Mouse (Mus musculus): ENCODE data around the gene Gm10666. TPM values are rescaled to one million over a fixed set of nuclear protein-coding genes. Genes with fewer than 3 reads are reported as not detected.
"Not testable (repeated sequence)": the region's sequence is repeated elsewhere in the genome, so short reads cannot be mapped to it uniquely, and the experiment has no call there.

Gm10666 gene
- not detected for total RNA-seq (2021)
- long read RNA-seq, experiment 1, result 0 reads
- long read RNA-seq, experiment 2, result 0 reads

GRCm38 (mm10) chr7:22134641-22135040 is at the start of gene Gm10666:
Gene Gm10666 (minus strand): TSS chr7:22134741.
- H3K4me3 ChIP-seq; H3K27ac ChIP-seq; DNase-seq (ENCODE audit: low spot score in 2 of 2): not testable (repeated sequence)

- H3K27ac ChIP-seq; H3K4me3 ChIP-seq; DNase-seq (ENCODE audit: low spot score in 2 of 2): not testable (repeated sequence)
Measured at GRCm38 (mm10) chr7:22163935-22164334, 29.4 kb upstream of the Gm10666 start, which contains the start of gene Vmn1r142. Gene Vmn1r142 (minus strand): TSS chr7:22164035.

- H3K27ac ChIP-seq; H3K4me3 ChIP-seq; DNase-seq (ENCODE audit: low spot score in 2 of 2): not testable (repeated sequence)
Measured at GRCm38 (mm10) chr7:22118145-22118544, 16.4 kb downstream of the Gm10666 start, which contains the start of gene Gm16451. Gene Gm16451 (minus strand): TSS chr7:22118245.

Other genes starting within 250 kb of the Gm10666 start
- not detected for gene Gm5891, start 213.4 kb downstream of the Gm10666 start, total RNA-seq (2021)
- gene Vmn1r137, start 140.2 kb downstream of the Gm10666 start, total RNA-seq (2021), result not detected
- not detected for gene Vmn1r138, start 105.8 kb downstream of the Gm10666 start, total RNA-seq (2021)
- not detected for gene Gm6176, start 78.4 kb downstream of the Gm10666 start, total RNA-seq (2021)
- gene Vmn1r139, start 65.7 kb downstream of the Gm10666 start, total RNA-seq (2021), result not detected
- not detected for gene Gm16451, start 16.5 kb downstream of the Gm10666 start, total RNA-seq (2021)
- not detected for gene Vmn1r142, start 29.3 kb upstream of the Gm10666 start, total RNA-seq (2021)
- not detected for gene Vmn1r143, start 54.6 kb upstream of the Gm10666 start, total RNA-seq (2021)
- not detected for gene Gm8653, start 66.5 kb upstream of the Gm10666 start, total RNA-seq (2021)
- not detected for gene Gm8453, start 94.7 kb upstream of the Gm10666 start, total RNA-seq (2021)
- gene Gm4187, start 195.0 kb upstream of the Gm10666 start, total RNA-seq (2021), result not detected
- not detected for gene Gm8660, start 236.3 kb upstream of the Gm10666 start, total RNA-seq (2021)

Measured in layer of hippocampus, adult 2 months (tissue).